Mouse (Mus musculus): ENCODE results near the gene Ccdc88b. TPM values are rescaled to one million over a fixed set of nuclear protein-coding genes. Genes with fewer than 3 reads are reported as not detected.

Gene Ccdc88b
- polyA plus RNA-seq, 1 experiment from 2014 or later, result 0.33 TPM

- WGBS, result 88% methylated on average over 6 of the region's 6 CpGs
- H3K27me3 ChIP-seq (ENCODE audit: low read depth, poor library complexity, severe bottlenecking), result no peaks in the 10 kb centered on the region
- H3K27ac ChIP-seq (replicated peaks), result no peak overlapping the region
Measured at GRCm38 (mm10) chr19:6875834-6876233, 17.8 kb upstream of the Ccdc88b start.

GRCm38 (mm10) chr19:6874257-6874656, 16.2 kb upstream of the Ccdc88b start:
- no peak overlapping the region for H3K4me3 ChIP-seq
- DNase-seq (ENCODE audit: low spot score), result no peak
- 87% methylated on average over 1 of the region's 1 CpGs for WGBS
- H3K27ac ChIP-seq (replicated peaks), result no peak overlapping the region
- no peaks in the 10 kb centered on the region for H3K9me3 ChIP-seq (replicated peaks)
- no peaks in the 10 kb centered on the region for H3K36me3 ChIP-seq
- H3K27me3 ChIP-seq (ENCODE audit: low read depth, poor library complexity, severe bottlenecking), result no peaks in the 10 kb centered on the region
- peaks cover 6% of the 10 kb centered on the region for H3K4me1 ChIP-seq

More at GRCm38 (mm10) chr19:6875834-6876233, 17.8 kb upstream of the Ccdc88b start:
- no peaks in the 10 kb centered on the region for H3K36me3 ChIP-seq
- H3K4me3 ChIP-seq, result no peak overlapping the region
- H3K4me1 ChIP-seq, result peaks cover 3% of the 10 kb centered on the region; the same call in 1 of the 2 replicates
- H3K9me3 ChIP-seq (replicated peaks), result peaks cover 12% of the 10 kb centered on the region; the same call in 1 of the 2 replicates
- no peak for DNase-seq (ENCODE audit: low spot score)

- 79% methylated on average over 3 of the region's 3 CpGs for WGBS
- no peaks in the 10 kb centered on the region for H3K9me3 ChIP-seq (replicated peaks)
- no peak overlapping the region for H3K4me3 ChIP-seq
- H3K27ac ChIP-seq (replicated peaks), result no peak overlapping the region
- H3K4me1 ChIP-seq, result peaks cover 7% of the 10 kb centered on the region
- H3K36me3 ChIP-seq, result no peaks in the 10 kb centered on the region
- H3K27me3 ChIP-seq (ENCODE audit: low read depth, poor library complexity, severe bottlenecking), result no peaks in the 10 kb centered on the region
- no peak for DNase-seq (ENCODE audit: low spot score)
Measured at GRCm38 (mm10) chr19:6872701-6873100, 14.7 kb upstream of the Ccdc88b start.

- no peak for DNase-seq (ENCODE audit: low spot score)
- no peaks in the 10 kb centered on the region for H3K36me3 ChIP-seq
- H3K27me3 ChIP-seq (ENCODE audit: low read depth, poor library complexity, severe bottlenecking), result no peaks in the 10 kb centered on the region
- H3K4me1 ChIP-seq, result peaks cover 7% of the 10 kb centered on the region
- 68% methylated on average over 5 of the region's 5 CpGs for WGBS
- H3K27ac ChIP-seq (replicated peaks), result no peak overlapping the region
- no peak overlapping the region for H3K4me3 ChIP-seq
- no peaks in the 10 kb centered on the region for H3K9me3 ChIP-seq (replicated peaks)
Measured at GRCm38 (mm10) chr19:6871574-6872271, 13.7 kb upstream of the Ccdc88b start.

GRCm38 (mm10) chr19:6869355-6869754, 11.3 kb upstream of the Ccdc88b start:
- H3K27ac ChIP-seq (replicated peaks), result no peak overlapping the region
- H3K9me3 ChIP-seq (replicated peaks), result no peaks in the 10 kb centered on the region
- DNase-seq (ENCODE audit: low spot score), result no peak
- no peak overlapping the region for H3K4me3 ChIP-seq
- H3K36me3 ChIP-seq, result no peaks in the 10 kb centered on the region
- H3K27me3 ChIP-seq (ENCODE audit: low read depth, poor library complexity, severe bottlenecking), result no peaks in the 10 kb centered on the region
- H3K4me1 ChIP-seq, result peaks cover 7% of the 10 kb centered on the region
- WGBS, result 17% methylated on average over 5 of the region's 5 CpGs

GRCm38 (mm10) chr19:6861451-6861850, 3.4 kb upstream of the Ccdc88b start:
- no peak for DNase-seq (ENCODE audit: low spot score)
- Histone ChIP-seq H3K4me3 (no peak overlapping the region), H3K4me1 (peaks cover 15% of the 10 kb centered on the region), H3K27me3 (ENCODE audit: low read depth, poor library complexity, severe bottlenecking) (peaks cover 13% of the 10 kb centered on the region), H3K36me3 (no peaks in the 10 kb centered on the region), H3K27ac (replicated peaks) (no peak overlapping the region), H3K9me3 (replicated peaks) (no peaks in the 10 kb centered on the region)
- WGBS, result 92% methylated on average over 4 of the region's 4 CpGs

GRCm38 (mm10) chr19:6860706-6861105, 2.7 kb upstream of the Ccdc88b start:
- Histone ChIP-seq H3K27me3 (ENCODE audit: low read depth, poor library complexity, severe bottlenecking) (peaks cover 21% of the 10 kb centered on the region), H3K4me1 (peaks cover 23% of the 10 kb centered on the region), H3K36me3 (no peaks in the 10 kb centered on the region), H3K9me3 (replicated peaks) (no peaks in the 10 kb centered on the region), H3K4me3 (no peak overlapping the region), H3K27ac (replicated peaks) (no peak overlapping the region)
- no peak for DNase-seq (ENCODE audit: low spot score)
- 79% methylated on average over 6 of the region's 6 CpGs for WGBS

GRCm38 (mm10) chr19:6859971-6860370, 2.0 kb upstream of the Ccdc88b start:
- Histone ChIP-seq H3K9me3 (replicated peaks) (no peaks in the 10 kb centered on the region), H3K4me1 (peaks cover 30% of the 10 kb centered on the region), H3K27ac (replicated peaks) (no peak overlapping the region), H3K36me3 (no peaks in the 10 kb centered on the region), H3K27me3 (ENCODE audit: low read depth, poor library complexity, severe bottlenecking) (peaks cover 28% of the 10 kb centered on the region), H3K4me3 (no peak overlapping the region)
- 89% methylated on average over 3 of the region's 3 CpGs for WGBS
- no peak for DNase-seq (ENCODE audit: low spot score)

GRCm38 (mm10) chr19:6859032-6859651, 1.1 kb upstream of the Ccdc88b start:
- no peak overlapping the region for H3K27ac ChIP-seq (replicated peaks)
- no peaks in the 10 kb centered on the region for H3K36me3 ChIP-seq
- DNase-seq (ENCODE audit: low spot score), result no peak
- H3K9me3 ChIP-seq (replicated peaks), result no peaks in the 10 kb centered on the region
- peaks cover 36% of the 10 kb centered on the region for H3K27me3 ChIP-seq (ENCODE audit: low read depth, poor library complexity, severe bottlenecking)
- H3K4me1 ChIP-seq, result peaks cover 35% of the 10 kb centered on the region
- no peak overlapping the region for H3K4me3 ChIP-seq
- 79% methylated on average over 2 of the region's 2 CpGs for WGBS

- Histone ChIP-seq H3K4me1 (peaks cover 38% of the 10 kb centered on the region), H3K9me3 (replicated peaks) (no peaks in the 10 kb centered on the region), H3K36me3 (no peaks in the 10 kb centered on the region), H3K4me3 (no peak overlapping the region), H3K27ac (replicated peaks) (0 out of 2 replicates have a peak overlapping the region, but pooled peaks have one; percentile 28), H3K27me3 (ENCODE audit: low read depth, poor library complexity, severe bottlenecking) (peaks cover 53% of the 10 kb centered on the region)
- no peak for DNase-seq (ENCODE audit: low spot score)
- 79% methylated on average over 9 of the region's 9 CpGs for WGBS
Measured at GRCm38 (mm10) chr19:6857391-6858005, 513 bp downstream of the Ccdc88b start.

GRCm38 (mm10) chr19:6857003-6857360, 1.0 kb downstream of the Ccdc88b start:
- no peak for DNase-seq (ENCODE audit: low spot score)
- H3K9me3 ChIP-seq (replicated peaks), result no peaks in the 10 kb centered on the region
- peaks cover 38% of the 10 kb centered on the region for H3K4me1 ChIP-seq
- H3K27ac ChIP-seq (replicated peaks), result no peak overlapping the region; the same call in 1 of the 2 replicates
- H3K4me3 ChIP-seq, result no peak overlapping the region
- 60% methylated on average over 3 of the region's 3 CpGs for WGBS
- H3K36me3 ChIP-seq, result no peaks in the 10 kb centered on the region
- peaks cover 55% of the 10 kb centered on the region for H3K27me3 ChIP-seq (ENCODE audit: low read depth, poor library complexity, severe bottlenecking)

GRCm38 (mm10) chr19:6856281-6857002, 1.6 kb downstream of the Ccdc88b start:
- Histone ChIP-seq H3K4me3 (no peak overlapping the region), H3K4me1 (peaks cover 38% of the 10 kb centered on the region), H3K9me3 (replicated peaks) (no peaks in the 10 kb centered on the region), H3K27ac (replicated peaks) (peak overlapping the region; percentile 77), H3K27me3 (ENCODE audit: low read depth, poor library complexity, severe bottlenecking) (peaks cover 55% of the 10 kb centered on the region), H3K36me3 (no peaks in the 10 kb centered on the region)
- DNase-seq (ENCODE audit: low spot score), result no peak
- 61% methylated on average over 12 of the region's 12 CpGs for WGBS

All from midbrain, embryonic 10.5 days (tissue).